Mouse (Mus musculus): Measurements from ENCODE around the gene Afmid. TPM values are rescaled to one million over a fixed set of nuclear protein-coding genes. Genes with fewer than 3 reads are reported as not detected.
A peak's percentile ranks its signal among the peaks of the same experiment; 100 is the strongest.
"Not testable (repeated sequence)": the region's sequence is repeated elsewhere in the genome, so short reads cannot be mapped to it uniquely, and the experiment has no call there.

Afmid gene
- polyA plus RNA-seq, 1 experiment from 2014 or later, result 6.5 TPM

DNA sequence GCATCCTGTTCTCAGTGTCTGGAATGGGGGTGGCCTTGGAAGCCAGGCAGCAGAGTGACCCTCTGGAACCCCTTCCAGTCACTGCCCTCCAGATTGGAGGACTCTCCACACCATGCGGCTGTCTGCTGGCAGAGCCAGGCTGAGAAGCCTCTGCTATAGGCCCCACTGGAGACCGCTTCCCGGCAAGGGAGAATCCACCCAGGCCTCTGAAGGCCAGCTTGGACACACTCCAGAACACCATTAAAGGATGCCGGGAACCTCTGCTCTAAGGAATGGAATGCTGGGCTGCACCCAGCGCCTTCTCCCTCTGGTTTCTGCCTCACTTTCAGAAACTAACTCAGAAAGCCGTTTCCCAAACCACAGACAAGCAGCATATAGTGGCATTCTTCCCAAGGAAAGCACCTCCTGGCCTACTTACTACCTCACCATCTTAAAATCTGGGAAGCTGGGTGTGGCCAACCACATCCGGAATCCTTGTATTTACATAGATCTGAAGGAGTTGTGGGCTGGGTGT is 2.9 kb upstream of the Afmid start:
- no peak for DNase-seq (ENCODE audit: low spot score)

DNA sequence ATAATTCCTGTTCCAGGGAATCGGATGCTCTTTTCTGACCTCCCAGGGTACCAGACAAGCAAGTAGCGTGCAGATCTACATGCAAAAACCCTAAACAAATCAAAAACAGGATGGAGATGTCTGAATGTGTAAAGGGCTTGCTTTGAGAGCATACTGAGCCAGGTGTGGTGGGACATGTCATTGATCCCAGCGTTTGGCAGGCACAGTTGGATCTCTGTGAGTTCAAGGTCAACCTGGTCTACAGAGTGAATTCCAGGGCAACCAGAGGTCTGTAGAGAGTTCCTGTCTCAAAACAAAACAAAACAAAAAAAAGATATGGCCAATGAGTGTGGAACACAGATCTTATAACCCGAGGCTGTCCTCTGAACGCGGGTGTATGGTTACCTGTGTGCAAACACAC is 2.3 kb upstream of the Afmid start:
- no peak for DNase-seq (ENCODE audit: low spot score)

DNA sequence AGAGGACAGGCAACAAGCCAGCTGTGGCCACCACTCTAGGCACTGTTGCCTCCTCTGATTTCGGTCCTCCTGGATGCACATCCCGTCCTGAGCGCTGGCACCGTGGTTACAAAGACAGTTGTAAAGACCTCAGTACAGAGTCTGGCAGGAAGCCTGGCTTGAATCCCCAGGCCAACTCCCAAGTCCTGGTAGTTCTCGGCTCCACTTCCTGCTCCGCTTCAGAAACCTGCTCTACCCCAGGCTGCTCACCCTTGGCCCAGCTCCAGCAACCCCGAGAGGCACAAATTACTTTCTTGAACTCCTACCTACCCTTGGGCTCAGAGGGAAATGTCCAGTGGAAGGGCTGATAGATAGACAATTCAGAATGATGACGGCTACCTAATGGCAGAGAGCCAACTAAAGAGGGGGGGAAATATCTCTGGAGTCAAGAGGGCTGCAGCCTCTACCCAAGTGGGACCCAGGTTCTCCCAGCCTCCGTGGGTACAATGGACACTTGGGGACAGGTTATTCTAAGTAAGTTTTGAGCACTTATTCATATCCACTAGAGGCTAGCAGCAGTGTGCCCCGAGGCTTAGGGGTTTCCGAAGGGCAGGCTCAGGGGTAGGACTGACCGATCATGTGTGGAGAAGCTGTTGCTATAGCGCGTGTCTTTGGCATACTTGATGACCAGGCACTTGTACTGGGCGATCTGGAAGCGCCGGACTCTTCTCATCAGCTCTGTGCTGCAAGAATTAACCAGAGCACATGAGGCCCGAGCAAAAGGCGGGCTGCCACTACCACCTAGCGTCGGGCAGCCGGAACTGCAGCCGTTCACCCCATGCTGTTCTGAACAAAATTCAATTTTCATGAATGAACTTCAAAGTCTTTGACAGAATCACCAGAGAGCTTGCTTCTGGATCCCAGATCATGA is 1.4 kb upstream of the Afmid start:
- peak; percentile 83 for DNase-seq (ENCODE audit: low spot score)

DNA sequence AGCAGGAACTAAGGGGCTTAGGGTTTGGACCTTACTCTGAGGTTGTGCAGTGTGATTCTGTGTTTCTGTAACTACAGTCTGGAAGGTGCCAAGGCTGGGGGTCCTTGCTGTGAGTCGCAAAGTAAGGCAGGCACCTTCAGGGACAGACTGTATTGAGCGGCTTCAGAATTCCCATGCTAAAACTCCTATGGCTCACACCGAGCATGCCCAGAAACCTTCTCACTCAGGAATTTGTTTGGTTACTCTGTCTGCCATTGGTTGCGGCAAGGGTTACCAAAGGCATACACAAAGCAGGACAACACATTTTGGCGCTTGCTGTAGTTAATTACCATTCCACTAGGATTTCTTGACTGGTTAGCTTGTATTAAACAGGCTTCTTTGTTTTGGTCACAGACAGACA is 440 bp downstream of the Afmid start:
- no peak for DNase-seq (ENCODE audit: low spot score)

DNA sequence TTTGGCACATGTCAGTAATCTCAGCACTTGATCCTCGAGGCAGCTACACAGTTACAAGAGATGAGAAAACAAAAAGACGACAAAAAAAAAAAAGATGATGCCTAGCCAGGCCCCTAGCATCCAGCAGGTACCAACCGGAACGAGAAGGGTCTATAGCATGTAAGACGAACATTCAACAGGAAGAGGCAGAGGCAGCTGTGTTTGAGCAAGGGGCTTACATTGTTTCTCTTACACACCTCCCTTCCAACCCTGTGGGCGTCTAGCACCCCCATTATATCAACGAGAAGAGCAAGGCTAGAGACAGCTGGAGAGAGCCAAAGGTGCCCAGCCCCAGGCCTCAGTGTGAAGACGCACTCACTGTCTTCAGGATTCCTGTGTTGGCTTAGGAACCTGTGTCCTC is 1.2 kb downstream of the Afmid start:
- peak; percentile 49 for DNase-seq (ENCODE audit: low spot score)

DNA sequence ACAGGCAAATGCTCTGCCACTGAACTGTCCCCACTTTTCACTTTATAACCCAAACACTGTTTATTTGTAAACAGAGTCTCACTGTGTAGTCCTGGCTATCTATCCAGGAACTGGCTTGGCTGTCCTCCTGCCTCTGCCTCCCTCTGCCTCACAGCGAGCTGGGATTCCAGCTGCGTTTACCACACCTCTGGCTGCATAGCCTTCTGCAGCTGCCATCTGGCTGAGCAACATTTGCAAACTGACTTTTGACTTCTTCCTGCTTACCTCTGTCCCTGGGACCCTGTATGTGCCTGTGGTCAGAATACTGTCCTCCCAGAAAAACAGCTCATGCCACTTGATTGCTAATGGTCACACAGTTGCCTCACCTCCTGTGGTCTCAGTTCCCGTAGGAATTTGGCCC is 1.7 kb downstream of the Afmid start:
- peak; percentile 55 for DNase-seq (ENCODE audit: low spot score)

DNA sequence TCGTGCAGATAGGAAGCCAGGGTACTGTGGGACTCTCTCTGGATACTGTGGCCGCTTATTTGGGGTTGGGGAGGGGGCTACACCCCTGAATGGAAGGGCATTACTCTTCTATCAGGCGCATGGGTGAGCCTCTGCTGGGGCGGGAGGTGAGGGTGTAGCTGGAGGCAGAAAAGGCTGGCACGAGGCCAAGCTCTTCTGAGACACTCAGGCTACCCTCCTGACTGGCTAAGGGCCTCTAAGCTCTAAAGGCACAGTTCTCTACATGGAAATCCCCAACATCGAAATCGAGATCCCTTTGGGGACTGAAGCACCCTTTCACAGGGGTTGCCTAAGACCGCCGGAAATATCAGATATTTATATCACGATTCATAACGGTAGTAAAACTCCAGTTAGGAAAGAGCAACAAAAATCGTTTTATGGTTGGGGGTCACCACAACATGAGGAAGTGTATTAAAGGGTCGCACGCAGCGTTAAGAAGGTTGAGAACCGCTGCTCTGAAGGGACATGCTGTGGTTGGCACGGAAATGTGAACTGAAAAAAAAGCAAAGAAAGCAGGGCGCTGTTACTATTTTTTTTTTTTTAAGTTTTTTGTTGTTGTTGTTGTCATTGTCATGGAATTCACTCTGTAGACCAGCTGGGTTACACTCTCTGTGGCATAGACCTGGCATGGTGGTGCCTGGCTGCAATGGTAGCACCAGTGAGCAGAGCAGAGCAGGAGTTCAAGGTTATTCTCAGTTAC is 2.6 kb downstream of the Afmid start:
- peak; percentile 31 for DNase-seq (ENCODE audit: low spot score)

DNA sequence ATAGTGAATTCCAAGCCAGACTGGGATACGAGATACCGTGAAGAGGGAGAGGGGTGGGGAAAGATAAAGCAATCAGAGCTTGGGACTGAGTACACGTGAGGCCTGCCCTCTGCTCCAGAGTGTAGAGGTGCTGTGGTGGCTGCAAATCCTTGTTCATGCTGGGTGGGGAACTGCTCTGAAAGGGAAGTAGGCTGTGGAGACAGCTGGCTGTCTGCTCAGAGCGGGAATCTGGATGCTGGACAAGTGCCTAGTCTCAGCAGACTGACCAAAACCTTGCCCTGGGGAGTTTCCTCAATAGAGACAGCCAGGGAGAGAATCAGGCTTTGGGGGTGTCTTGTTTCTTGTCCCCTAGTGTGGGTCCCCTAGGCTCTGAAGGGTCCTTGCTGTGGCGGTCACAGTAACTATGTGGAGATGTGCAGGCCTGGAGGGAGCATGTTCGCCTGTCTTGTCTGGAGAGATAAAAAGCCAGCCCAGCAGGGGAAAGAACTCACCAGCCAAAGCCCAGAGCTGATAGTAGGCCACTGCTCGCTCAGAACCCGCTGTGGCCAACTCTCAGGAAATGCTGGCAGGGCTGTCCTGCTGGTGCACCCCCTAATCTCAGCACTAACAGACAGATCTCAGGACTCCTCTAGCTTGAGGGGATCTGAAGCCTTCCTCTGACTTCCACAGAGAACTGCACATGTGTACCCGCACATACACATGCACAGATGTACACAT is 3.3 kb downstream of the Afmid start:
- no peak for DNase-seq (ENCODE audit: low spot score)

DNA sequence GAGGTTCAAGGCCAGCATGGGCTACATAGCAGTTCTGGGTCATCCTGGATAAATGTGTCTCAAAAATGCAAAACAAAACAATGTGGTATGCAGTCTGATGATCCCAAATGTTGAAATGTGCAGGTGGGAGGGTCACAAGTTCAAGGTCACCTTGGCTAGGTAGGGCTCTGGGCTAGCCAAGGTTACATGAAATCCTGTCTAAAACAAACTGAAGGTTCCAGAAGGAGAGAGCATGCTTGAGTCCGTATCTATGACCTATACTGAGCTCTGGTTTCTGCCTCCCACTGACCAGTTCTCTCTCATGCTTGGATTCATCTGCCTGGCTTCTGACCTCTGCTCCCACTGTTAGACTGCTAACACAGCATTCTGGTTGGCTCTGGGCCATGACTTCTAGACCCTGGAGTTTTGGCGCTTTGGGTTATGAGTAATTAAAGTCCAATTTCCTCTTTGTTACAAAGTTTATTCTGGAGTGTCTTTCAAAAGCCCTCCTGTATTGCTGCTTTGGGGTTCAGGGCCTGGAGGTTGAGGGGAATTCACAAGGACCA is 4.0 kb downstream of the Afmid start:
- DNase-seq (ENCODE audit: low spot score), result no peak

DNA sequence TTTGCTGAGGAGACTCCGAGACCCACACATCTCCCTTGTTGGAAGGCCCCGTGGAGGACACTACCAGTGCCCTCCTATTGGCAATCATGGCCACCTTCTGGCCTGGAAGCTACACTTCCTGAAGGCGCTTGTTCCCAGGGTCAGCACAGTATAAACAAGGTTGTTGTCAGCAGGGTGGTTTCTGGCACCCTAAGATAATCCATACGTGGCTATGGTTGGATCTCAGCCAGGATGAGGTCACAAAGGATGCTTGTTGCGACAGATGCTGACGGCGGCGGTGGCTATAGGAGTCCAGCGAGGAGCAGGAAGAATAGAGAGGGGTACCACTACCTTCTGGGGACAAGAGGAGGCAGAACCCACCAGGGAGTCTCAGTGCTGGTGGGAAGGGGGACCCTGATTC is 4.7 kb downstream of the Afmid start:
- DNase-seq (ENCODE audit: low spot score), result no peak

DNA sequence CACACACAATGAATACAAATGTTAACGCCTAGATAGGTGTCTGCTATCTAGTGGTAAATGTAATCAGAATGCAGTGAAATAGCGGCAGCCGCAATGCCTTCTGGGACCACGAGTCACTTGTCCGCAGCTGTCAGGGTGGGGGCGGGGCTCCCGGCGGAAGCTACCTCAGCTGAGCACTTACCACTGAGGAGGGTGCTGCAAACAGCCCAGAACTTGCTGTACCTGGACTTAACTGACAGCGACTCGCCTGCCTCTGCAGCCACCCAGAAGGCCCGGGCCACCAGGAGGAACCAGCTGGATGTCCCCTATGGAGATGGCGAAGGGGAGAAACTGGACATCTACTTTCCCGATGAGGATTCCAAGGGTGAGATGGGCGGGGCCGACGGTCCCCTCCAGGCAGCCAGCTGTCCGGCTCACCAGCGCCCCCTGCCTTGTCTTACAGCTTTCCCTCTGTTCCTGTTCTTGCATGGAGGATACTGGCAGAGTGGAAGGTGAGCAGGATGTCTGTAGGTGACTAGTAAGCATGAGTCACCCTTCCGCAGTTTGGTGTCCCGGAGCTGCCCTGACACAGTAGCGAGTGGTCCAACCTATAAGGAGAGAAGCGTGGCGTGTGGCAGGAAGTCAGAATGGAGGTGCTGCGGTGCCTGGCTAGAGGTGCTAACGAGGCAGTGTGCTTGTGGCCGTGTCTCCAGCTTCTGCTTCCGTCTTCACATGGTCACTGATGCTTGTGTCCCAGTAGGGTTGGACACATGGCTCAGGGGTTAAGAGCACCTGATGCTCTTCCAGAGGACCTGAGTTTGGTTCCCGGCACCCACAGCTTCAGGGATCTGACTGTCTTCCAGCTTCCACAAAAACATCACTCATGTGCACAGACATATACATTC is 6.6 kb downstream of the Afmid start:
- DNase-seq (ENCODE audit: low spot score), result peak; percentile 95

DNA sequence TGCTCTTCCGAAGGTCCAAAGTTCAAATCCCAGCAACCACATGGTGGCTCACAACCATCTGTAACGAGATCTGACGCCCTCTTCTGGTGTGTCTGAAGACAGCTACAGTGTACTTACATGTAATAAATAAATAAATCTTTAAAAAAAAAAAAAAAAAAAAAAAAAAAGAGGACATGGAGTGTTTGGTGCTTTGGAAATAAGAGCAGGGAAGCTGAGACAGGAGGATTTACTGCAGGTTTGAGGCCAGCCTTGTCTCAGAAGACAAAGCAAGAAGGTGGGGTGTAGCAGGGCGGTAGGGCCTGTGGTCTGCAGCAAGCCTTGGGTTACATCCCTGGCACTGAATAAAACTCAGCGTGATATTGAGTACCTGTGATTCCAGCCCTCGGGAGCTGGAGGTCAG is 7.8 kb downstream of the Afmid start:
- DNase-seq (ENCODE audit: low spot score), result not testable (repeated sequence)

DNA sequence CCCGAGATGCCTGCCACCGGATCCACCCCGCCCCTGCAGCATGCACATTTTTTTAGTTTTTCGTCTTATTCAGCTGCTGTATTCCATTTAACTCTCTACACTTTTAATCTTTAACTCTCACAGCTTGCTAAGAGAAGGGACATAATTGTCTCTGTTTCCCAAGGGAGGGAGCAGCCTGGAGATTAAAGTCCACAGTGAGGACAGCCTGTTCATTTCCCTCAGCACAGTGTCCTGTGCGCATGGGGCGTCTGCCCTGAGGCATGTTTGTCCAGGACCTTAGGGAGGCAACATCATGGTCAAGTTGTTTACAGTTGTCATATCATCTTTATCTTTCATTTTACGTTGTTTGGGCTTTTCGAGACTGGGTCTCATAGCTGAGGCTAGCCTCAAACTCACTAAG is 8.4 kb downstream of the Afmid start:
- no peak for DNase-seq (ENCODE audit: low spot score)

DNA sequence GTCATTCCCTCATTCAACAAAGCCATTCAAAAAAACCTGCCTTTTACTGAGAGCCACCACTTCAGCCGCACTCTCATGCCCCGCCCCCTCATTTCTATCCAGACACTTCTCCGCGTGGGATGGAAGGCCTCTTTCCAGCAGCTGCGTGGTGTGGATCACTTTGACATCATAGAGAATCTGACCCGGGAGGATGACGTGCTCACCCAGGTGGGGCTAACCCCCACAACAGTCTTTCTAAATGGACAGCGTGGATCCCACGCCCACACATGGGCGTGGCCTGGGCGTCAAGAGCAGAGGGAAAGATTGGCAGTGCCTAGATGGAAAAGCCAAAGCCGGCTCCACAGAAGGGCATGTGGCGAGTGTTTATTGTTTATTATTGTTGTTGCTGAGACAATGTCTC is 10.6 kb downstream of the Afmid start:
- DNase-seq (ENCODE audit: low spot score), result no peak

DNA sequence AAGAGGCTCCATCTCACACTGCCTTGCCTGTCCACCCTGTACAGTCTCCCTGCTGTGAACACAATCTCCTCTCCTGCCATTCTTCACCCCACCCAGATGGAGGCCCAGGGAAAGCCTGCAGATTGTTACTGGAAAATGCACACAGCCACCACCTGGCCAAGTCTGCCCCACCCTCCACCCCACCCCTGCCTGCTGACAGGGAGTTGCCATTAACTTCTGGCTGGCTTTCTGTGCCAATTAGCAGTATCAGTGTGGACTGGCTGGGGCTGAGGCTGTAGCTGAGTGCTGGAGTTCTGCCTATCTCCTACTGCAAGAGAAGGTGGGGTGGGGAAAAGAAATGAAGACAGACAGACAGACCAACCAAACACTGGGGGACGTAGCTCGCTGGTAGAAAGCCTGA is 12.8 kb downstream of the Afmid start:
- no peak for DNase-seq (ENCODE audit: low spot score)

DNA sequence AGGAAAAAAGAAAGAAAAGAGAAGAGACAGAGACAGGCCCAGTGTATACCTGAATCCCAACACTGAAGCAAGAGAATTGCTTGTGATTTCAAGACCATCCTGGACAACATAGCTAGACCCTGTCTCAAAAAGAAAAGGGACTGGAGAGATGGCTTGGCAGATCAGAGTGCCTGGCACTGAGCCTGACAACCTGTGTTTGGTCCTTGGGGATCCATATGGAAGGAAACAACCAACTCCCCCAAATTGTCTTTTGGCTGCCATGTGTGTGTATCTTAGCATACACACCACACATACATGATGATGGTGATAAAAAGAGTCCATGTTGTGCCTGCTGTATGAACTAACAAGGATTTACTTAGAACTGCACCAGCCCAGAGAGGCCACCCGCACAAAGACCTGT is 13.3 kb downstream of the Afmid start:
- no peak for DNase-seq (ENCODE audit: low spot score)

DNA sequence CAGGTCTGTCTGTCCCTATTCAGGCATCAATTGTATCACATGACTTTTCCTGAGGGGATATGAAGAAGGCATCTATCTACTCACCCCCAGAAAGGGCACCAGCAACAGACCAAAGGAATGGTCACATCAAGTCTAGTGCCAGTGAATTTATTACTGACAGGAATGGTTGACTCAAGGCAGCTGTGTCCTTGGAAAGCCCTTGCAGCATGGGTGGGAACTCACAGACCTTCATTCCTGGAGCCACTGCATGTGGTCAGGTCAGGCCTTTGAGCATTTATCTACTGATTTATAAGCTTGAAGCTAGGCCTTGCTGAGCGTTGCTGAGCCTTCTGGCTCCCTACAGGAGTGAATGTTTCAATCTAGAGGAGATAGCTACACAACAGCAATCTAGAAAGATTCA is 15.2 kb downstream of the Afmid start:
- DNase-seq (ENCODE audit: low spot score), result no peak

DNA sequence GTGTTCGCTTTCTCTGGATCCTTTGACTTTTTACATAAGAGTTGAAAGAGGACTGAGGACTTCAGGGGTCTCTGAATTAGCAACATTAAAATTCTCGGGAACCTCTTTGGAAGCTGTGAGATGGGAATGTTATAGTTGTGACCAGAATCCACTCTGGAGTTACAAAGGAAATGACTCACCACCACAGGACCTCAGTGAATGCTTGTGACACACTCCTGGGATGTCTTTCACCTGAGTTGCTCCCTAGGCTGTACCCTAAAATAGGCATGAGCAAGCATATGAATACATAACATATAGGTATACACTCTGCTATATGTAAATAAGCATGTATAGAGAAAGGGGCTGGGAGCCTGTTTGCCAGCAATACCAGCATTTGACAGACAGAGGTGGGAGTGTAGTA is 17.7 kb downstream of the Afmid start:
- DNase-seq (ENCODE audit: low spot score), result no peak

DNA sequence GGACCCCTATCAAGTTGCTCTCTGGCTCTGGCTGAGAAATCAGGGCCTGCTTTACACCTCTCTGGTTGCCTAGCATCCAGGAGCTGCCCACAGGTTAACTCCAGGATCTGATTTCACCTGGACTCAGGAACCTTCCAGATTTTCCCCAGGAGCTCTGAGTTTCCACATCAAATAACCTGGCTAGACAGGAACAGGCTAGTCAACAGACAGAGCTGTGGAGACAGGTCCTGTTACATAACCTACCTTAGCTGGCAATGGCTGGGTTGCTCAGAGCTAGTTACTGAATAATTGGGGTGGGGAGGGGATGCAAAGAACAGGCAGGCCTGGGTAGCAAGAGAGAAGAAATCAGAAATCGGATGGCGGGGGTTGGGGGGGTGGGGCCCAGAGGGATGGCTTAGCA is 19.3 kb downstream of the Afmid start:
- no peak for DNase-seq (ENCODE audit: low spot score)

DNA sequence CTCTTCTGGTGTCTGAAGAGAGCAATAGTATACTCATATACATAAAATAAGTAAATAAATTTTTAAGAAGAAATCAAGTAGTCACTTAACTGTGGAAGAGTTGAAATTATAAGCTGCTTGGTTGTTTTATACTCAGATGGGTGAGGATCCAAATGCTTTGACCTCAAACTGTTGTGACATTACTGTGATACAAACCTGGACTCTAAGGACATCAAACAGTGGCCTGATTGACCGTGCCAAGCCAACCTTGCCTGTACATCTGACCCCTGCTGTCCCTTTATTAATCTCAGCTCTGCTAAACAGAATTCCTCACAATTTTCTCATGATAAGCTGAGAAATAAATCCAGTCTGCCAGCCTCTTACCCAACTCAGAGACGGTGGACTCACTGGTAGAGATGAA is 19.9 kb downstream of the Afmid start:
- DNase-seq (ENCODE audit: low spot score), result no peak

DNA sequence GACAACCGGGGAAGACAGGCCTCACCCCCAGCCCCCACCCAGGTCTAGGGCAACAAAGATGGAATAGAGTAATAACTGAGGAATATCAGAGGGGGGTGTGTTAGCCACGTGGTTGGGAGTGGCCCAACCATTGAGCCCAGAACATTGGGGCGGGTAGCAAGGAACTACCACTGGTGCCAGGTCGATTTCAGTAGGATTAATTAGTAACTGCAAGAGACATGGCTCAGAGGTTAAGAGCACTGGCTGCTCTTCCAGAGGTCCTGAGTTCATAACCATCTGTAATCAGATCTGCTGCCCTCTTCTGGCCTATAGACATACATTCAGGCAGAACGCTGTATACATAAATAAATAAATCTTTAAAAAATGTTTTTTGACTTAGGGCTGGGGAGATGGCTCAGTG is 20.9 kb downstream of the Afmid start:
- peak; percentile 24 for DNase-seq (ENCODE audit: low spot score)

Data from thymus, postnatal 0 days (tissue).